In genomic region chr10:34904274-34904673, GRCm38 (mm10) we compare ENCODE assay signal across 11 mouse cellular contexts.
DNase-seq lines count a peak whose midpoint lies in the region; ATAC-seq and TF ChIP-seq lines count a peak whose summit lies in the region.
"Had no signal": no experiment of that assay in that cellular context is flagged by ENCODE, and none has a peak within 500 bp of the region (broad histone marks: within the 10 kb centered on the region; RNA-seq: fewer than 3 reads in every experiment).

No protein-coding gene starts in this region.

- no peak overlapping the region for H3K4me2 ChIP-seq in midbrain, postnatal 0 days (ENCODE audit: low read depth, low read length, poor library complexity, severe bottlenecking)
- H3K4me2 ChIP-seq: limb, embryonic 13.5 days had no signal

- no peaks in the 10 kb centered on the region for H3K36me3 ChIP-seq in megakaryocyte, embryonic 14.5 days (replicated peaks; ENCODE audit: low read length)
- H3K36me3 ChIP-seq in midbrain, postnatal 0 days (ENCODE audit: insufficient read depth, low read length), result no peaks in the 10 kb centered on the region
- H3K36me3 ChIP-seq: limb, embryonic 13.5 days had no signal

- no peak overlapping the region for H3K9ac ChIP-seq in midbrain, postnatal 0 days (replicated peaks; ENCODE audit: low read length, poor library complexity, severe bottlenecking)
- H3K9ac ChIP-seq: limb, embryonic 13.5 days had no signal

- WGBS in midbrain, postnatal 0 days, result 82% methylated on average over 5 of the region's 5 CpGs

- H3K27me3 ChIP-seq in megakaryocyte, embryonic 14.5 days (replicated peaks), result no peaks in the 10 kb centered on the region
- H3K27me3 ChIP-seq in midbrain, postnatal 0 days (ENCODE audit: insufficient read depth, low read length), result no peaks in the 10 kb centered on the region
- H3K27me3 ChIP-seq: limb, embryonic 13.5 days had no signal

- no peak for TF ChIP-seq CTCF in midbrain, postnatal 0 days (IDR thresholded peaks at IDR 0.05)

- peaks cover 8% of the 10 kb centered on the region; the same call in 1 of the 2 replicates for H3K9me3 ChIP-seq in megakaryocyte, embryonic 14.5 days
- no peaks in the 10 kb centered on the region for H3K9me3 ChIP-seq in midbrain, postnatal 0 days (ENCODE audit: low read length)
- H3K9me3 ChIP-seq: limb, embryonic 13.5 days had no signal

- peak overlapping the region; percentile 33 for H3K4me3 ChIP-seq in megakaryocyte, embryonic 14.5 days (replicated peaks)
- no peak overlapping the region for H3K4me3 ChIP-seq in midbrain, postnatal 0 days (ENCODE audit: low read depth, low read length)
- H3K4me3 ChIP-seq: limb, embryonic 13.5 days had no signal

- H3K27ac ChIP-seq in midbrain, postnatal 0 days (ENCODE audit: low read depth, low read length), result no peak overlapping the region
- H3K27ac ChIP-seq: limb, embryonic 13.5 days had no signal

- ATAC-seq in megakaryocyte, adult 5-6 weeks (ENCODE audit: poor library complexity, severe bottlenecking), result no peak
- peak; percentile 84; the same call in 1 of the 2 replicates for ATAC-seq in midbrain, postnatal 0 days (ENCODE audit: low FRiP score)
- ATAC-seq in granulocyte monocyte progenitor cell, adult 5-6 weeks (replicated peaks; ENCODE audit: poor library complexity, severe bottlenecking), result no peak
- ATAC-seq: CD4-positive, CD25-positive, alpha-beta regulatory T cell, adult 4 months had no signal

- DNase-seq in gastrocnemius, adult 18-20 months (ENCODE audit: low spot score), result peak; percentile 54
- no peak for DNase-seq in gastrocnemius, postnatal 10 days
- DNase-seq in cerebellum, postnatal 10 days, result peak; percentile 81 to 90
- DNase-seq in midbrain, postnatal 0 days (ENCODE audit: low spot score), result peak; percentile 94
- DNase-seq in ovary, postnatal 10 days (ENCODE audit: low spot score), result no peak
- DNase-seq: right cerebral cortex, postnatal 14 days had no signal

- no peaks in the 10 kb centered on the region for H3K4me1 ChIP-seq in megakaryocyte, embryonic 14.5 days
- H3K4me1 ChIP-seq in midbrain, postnatal 0 days (ENCODE audit: insufficient read depth, low read length), result no peaks in the 10 kb centered on the region
- H3K4me1 ChIP-seq: limb, embryonic 13.5 days had no signal

Comparison
In these comparisons a context has a peak if more than half of its experiments do, and no peak if none do; other contexts are left out.
1. DNase-seq: peak in gastrocnemius, adult 18-20 months (single experiment), cerebellum, postnatal 10 days (2 of 2) and midbrain, postnatal 0 days (single experiment); none in gastrocnemius, postnatal 10 days (single experiment) and ovary, postnatal 10 days (single experiment).